ENCODE assay signal across 8 mouse cellular contexts in the genomic region with DNA sequence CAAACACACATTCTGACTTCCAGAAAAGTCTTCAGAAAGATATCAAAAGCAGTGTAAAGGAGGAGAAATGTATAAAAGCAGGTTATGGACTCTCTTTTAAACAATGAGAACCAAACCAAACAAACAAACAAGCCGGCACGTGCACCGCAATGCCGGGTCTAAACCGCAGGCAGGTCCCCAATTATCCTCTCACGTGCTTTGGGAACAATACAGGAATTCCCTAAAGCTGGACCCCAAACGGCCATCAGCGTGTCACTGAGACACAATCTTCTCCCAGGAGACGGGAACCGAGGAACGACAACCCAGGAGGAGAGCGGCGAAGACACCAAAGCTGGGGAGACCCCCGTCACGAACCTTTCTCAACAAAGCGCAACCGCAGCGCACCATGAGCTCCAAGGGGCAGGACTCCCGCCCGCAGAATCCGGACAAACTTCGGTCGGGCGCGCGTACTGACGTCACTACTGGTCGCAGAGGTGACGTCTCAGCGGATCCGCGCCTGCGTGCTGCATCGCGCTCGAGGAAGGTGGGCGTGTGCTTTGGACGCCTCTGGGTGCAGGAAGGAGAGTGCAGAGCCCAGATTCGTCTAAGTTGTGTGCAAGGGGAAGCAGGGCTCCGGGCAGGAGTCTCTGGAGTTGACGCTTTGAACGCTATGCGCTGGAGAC. TPM values are rescaled to one million over a fixed set of nuclear protein-coding genes. Genes with fewer than 3 reads are reported as not detected.
DNase-seq lines count a peak whose midpoint lies in the region; ATAC-seq and TF ChIP-seq lines count a peak whose summit lies in the region.

TSS of gene Gtpbp10 (minus strand) at position 460 of the 662 bp plus-strand sequence.

- 0% methylated on average over 43 of the region's 43 CpGs for WGBS in forebrain, embryonic 10.5 days
- under 1% methylated on average over 43 of the region's 43 CpGs for WGBS in heart, embryonic 14.5 days
- WGBS in liver, embryonic 11.5 days, result under 1% methylated on average over 43 of the region's 43 CpGs

- H3K9me3 ChIP-seq in forebrain, embryonic 10.5 days, result no peaks in the 10 kb centered on the region
- H3K9me3 ChIP-seq in heart, embryonic 14.5 days (ENCODE audit: control insufficient read depth, low read length), result no peaks in the 10 kb centered on the region
- no peaks in the 10 kb centered on the region for H3K9me3 ChIP-seq in liver, embryonic 11.5 days (ENCODE audit: control insufficient read depth, low read length)

- H3K36me3 ChIP-seq in forebrain, embryonic 10.5 days (replicated peaks), result peaks cover 19% of the 10 kb centered on the region
- H3K36me3 ChIP-seq in heart, embryonic 14.5 days (ENCODE audit: control insufficient read depth, insufficient read depth, low read length), result peaks cover 17% of the 10 kb centered on the region
- H3K36me3 ChIP-seq in liver, embryonic 11.5 days (ENCODE audit: control insufficient read depth, insufficient read depth, low read length), result peaks cover 10% of the 10 kb centered on the region
- H3K36me3 ChIP-seq in myocyte (ENCODE audit: control insufficient read depth, insufficient read depth), result no peaks in the 10 kb centered on the region

- H3K4me3 ChIP-seq in forebrain, embryonic 10.5 days, result peak within 1 kb of the TSS; percentile 73
- peak within 1 kb of the TSS; percentile 61 to 82 for H3K4me3 ChIP-seq in heart, embryonic 14.5 days (ENCODE audit: control insufficient read depth in 1 of 2, insufficient read depth in 1 of 2, low read depth in 1 of 2, low read length in 2 of 2)
- H3K4me3 ChIP-seq in liver, embryonic 11.5 days (ENCODE audit: low read depth, low read length), result peak within 1 kb of the TSS; percentile 78
- peak within 1 kb of the TSS; percentile 52 for H3K4me3 ChIP-seq in myocyte

- peak within 1 kb of the TSS; percentile 91 for H3K9ac ChIP-seq in heart, embryonic 14.5 days (ENCODE audit: low read length)
- H3K9ac ChIP-seq in liver, embryonic 11.5 days (ENCODE audit: low read depth, low read length), result peak within 1 kb of the TSS; percentile 82

- H3K4me1 ChIP-seq in forebrain, embryonic 10.5 days, result peaks cover 15% of the 10 kb centered on the region
- H3K4me1 ChIP-seq in heart, embryonic 14.5 days (ENCODE audit: control insufficient read depth in 2 of 2, insufficient read depth in 2 of 2, low read length in 2 of 2), result peaks cover 0 to 7% of the 10 kb centered on the region in 2 experiments; a peak in 3 of 4 replicates
- H3K4me1 ChIP-seq in liver, embryonic 11.5 days (replicated peaks; ENCODE audit: control insufficient read depth, insufficient read depth, low read length), result no peaks in the 10 kb centered on the region; the same call in 1 of the 2 replicates

- peak within 1 kb of the TSS; percentile 94 for H3K27ac ChIP-seq in forebrain, embryonic 10.5 days
- peak within 1 kb of the TSS; percentile 71 to 84 for H3K27ac ChIP-seq in heart, embryonic 14.5 days (replicated peaks in 1 of 2; ENCODE audit: control insufficient read depth in 1 of 2, insufficient read depth in 1 of 2, low read depth in 2 of 2, low read length in 2 of 2)
- H3K27ac ChIP-seq in liver, embryonic 11.5 days (ENCODE audit: low read depth, low read length), result peak within 1 kb of the TSS; percentile 65; the same call in 1 of the 2 replicates

- peak within 1 kb of the TSS; percentile 78 for H3K4me2 ChIP-seq in heart, embryonic 14.5 days (ENCODE audit: low read length)
- H3K4me2 ChIP-seq in liver, embryonic 11.5 days, result peak within 1 kb of the TSS; percentile 76
- H3K4me2 ChIP-seq in myocyte (ENCODE audit: low read depth), result peak within 1 kb of the TSS; percentile 88

- peak; percentile 82 for TF ChIP-seq POLR2A in myocyte (IDR thresholded peaks at IDR 0.05; ENCODE audit: insufficient read length, low read depth)

- peaks cover 12% of the 10 kb centered on the region for H3K79me2 ChIP-seq in myocyte (ENCODE audit: control insufficient read depth, insufficient read depth)

- H3ac ChIP-seq in myocyte (ENCODE audit: control insufficient read depth, insufficient read length), result peak within 1 kb of the TSS; percentile 1

- ATAC-seq in CD4-positive, CD25-positive, alpha-beta regulatory T cell, adult 4 months, result peak; percentile 94
- ATAC-seq in heart, embryonic 14.5 days (ENCODE audit: insufficient number of reproducible peaks, insufficient read depth, low FRiP score, low read depth), result peak; percentile 99
- ATAC-seq in liver, embryonic 11.5 days (replicated peaks; ENCODE audit: low FRiP score), result peak; percentile 94

- H3K27me3 ChIP-seq in forebrain, embryonic 10.5 days (ENCODE audit: poor library complexity, severe bottlenecking), result no peaks in the 10 kb centered on the region
- no peaks in the 10 kb centered on the region for H3K27me3 ChIP-seq in heart, embryonic 14.5 days (ENCODE audit: control insufficient read depth, insufficient read depth, low read length)
- H3K27me3 ChIP-seq in liver, embryonic 11.5 days (replicated peaks; ENCODE audit: control insufficient read depth, insufficient read depth, low read length), result no peaks in the 10 kb centered on the region
- no peaks in the 10 kb centered on the region for H3K27me3 ChIP-seq in myocyte (ENCODE audit: control insufficient read depth, insufficient read depth, insufficient read length)

- peak; percentile 76 for DNase-seq in c-Kit-positive CD71-positive TER-119-negative erythroid progenitor cells, embryonic 14.5 days (ENCODE audit: low read depth)
- peak; percentile 91 for DNase-seq in forebrain, embryonic 10.5 days (ENCODE audit: extremely low spot score, low spot score)
- peak; percentile 96 for DNase-seq in kidney, postnatal 10 days
- DNase-seq in liver, embryonic 11.5 days (ENCODE audit: low spot score), result peak; percentile 92
- peak; percentile 87 to 94 for DNase-seq in spleen, postnatal 4 days (ENCODE audit: low spot score in 2 of 2)

TF ChIP-seq in myocyte, 11 proteins besides CTCF, POLR2A, EP300 and RAD21:
- TF ChIP-seq MYOG (IDR thresholded peaks at IDR 0.05; ENCODE audit: control insufficient read depth in 1 of 3, insufficient read depth in 1 of 3, insufficient read length in 2 of 3, low read depth in 2 of 3) (no peak), POLR2AphosphoS2 (IDR thresholded peaks at IDR 0.05; ENCODE audit: insufficient read length, low read depth) (peak; percentile 64), REST (IDR thresholded peaks at IDR 0.05; ENCODE audit: insufficient read depth, insufficient read length) (no peak), TCF3 (IDR thresholded peaks at IDR 0.05; ENCODE audit: insufficient read length, low read depth) (no peak), E2F4 (IDR thresholded peaks at IDR 0.05; ENCODE audit: insufficient read depth) (peak; percentile 19), USF1 (IDR thresholded peaks at IDR 0.05; ENCODE audit: low read depth) (no peak), MYOD1 (IDR thresholded peaks at IDR 0.05; ENCODE audit: control insufficient read depth in 1 of 3, insufficient read length in 2 of 3, low read depth in 2 of 3) (peak in 1 of 3 experiments; percentile 46), SRF (IDR thresholded peaks at IDR 0.05; ENCODE audit: control insufficient read depth, insufficient read length, low read depth) (peak; percentile 63), MAX (IDR thresholded peaks at IDR 0.05; ENCODE audit: low read depth) (no peak), TCF12 (IDR thresholded peaks at IDR 0.05; ENCODE audit: insufficient read depth, poor library complexity, severe bottlenecking) (no peak), CEBPB (IDR thresholded peaks at IDR 0.05; ENCODE audit: insufficient read depth, poor library complexity, severe bottlenecking) (no peak)

RNA-seq across cellular contexts. Expression of gene Gtpbp10, which starts in this region (rescaled TPM):
- polyA plus RNA-seq in CD4-positive, CD25-positive, alpha-beta regulatory T cell, adult 4 months (2017; shearing (Covaris generic)), result 10 to 100 TPM; 10.6 to 13.6 TPM
- polyA plus RNA-seq in forebrain, embryonic 10.5 days (2016; fragmentation: Nextera tagmentation; extraction: Ambion mirVana), result 39.2 and 40.0 TPM in 2 replicates
- polyA plus RNA-seq in heart, embryonic 14.5 days (2014; fragmentation: Nextera tagmentation; extraction: Ambion mirVana), result 20.1 and 22.1 TPM in 2 replicates
- polyA plus RNA-seq in liver, embryonic 11.5 days (2014; fragmentation: Nextera tagmentation; extraction: Ambion mirVana), result 24.0 and 25.8 TPM in 2 replicates
- 4.6 TPM for polyA plus RNA-seq in myocyte (2012; fragmentation: generic; extraction: Trizol)

Comparison
In these comparisons a context has a peak if more than half of its experiments do, and no peak if none do; other contexts are left out.
1. Peak in every context shown above with its lines: DNase-seq, ATAC-seq, H3K4me3 ChIP-seq and H3K27ac ChIP-seq.